Mouse (Mus musculus): ENCODE data around the gene 9130008F23Rik. TPM values are rescaled to one million over a fixed set of nuclear protein-coding genes. Genes with fewer than 3 reads are reported as not detected.

The 9130008F23Rik gene
- total and polyA plus RNA-seq, 3 experiments = 0.29 to 0.71 TPM; not detected in 1

- no peaks in the 10 kb centered on the region for H3K4me1 ChIP-seq (ENCODE audit: insufficient read depth, low read depth, low read length)
- no peaks in the 10 kb centered on the region for H3K9me3 ChIP-seq (replicated peaks)
- ATAC-seq (ENCODE audit: extremely low read depth, insufficient number of reproducible peaks, low FRiP score, poor library complexity, severe bottlenecking) = no peak
- DNase-seq (ENCODE audit: low spot score) = no peak
- H3K36me3 ChIP-seq (replicated peaks) = no peaks in the 10 kb centered on the region
- no peaks in the 10 kb centered on the region for H3K27me3 ChIP-seq (ENCODE audit: insufficient read depth, low read length)
- no peak overlapping the region for H3K4me3 ChIP-seq (ENCODE audit: low read depth, low read length)
- TF ChIP-seq CTCF (IDR thresholded peaks at IDR 0.05; ENCODE audit: low read depth, low read length) (no peak), GATA1 (IDR thresholded peaks at IDR 0.05; ENCODE audit: borderline replicate concordance, low read length) (no peak), GATA2 (IDR thresholded peaks at IDR 0.05; ENCODE audit: borderline replicate concordance, low read depth, low read length) (no peak), TAL1 (conservative IDR thresholded peaks at IDR 0.05; ENCODE audit: low read depth, low read length) (no peak), POLR2AphosphoS5 (IDR thresholded peaks at IDR 0.05; ENCODE audit: insufficient replicate concordance, low read depth, low read length) (no peak)
Measured at GRCm38 (mm10) chr17:40855065-40855464, 25.3 kb downstream of the 9130008F23Rik start.

- no peaks in the 10 kb centered on the region for H3K9me3 ChIP-seq (replicated peaks)
- no peaks in the 10 kb centered on the region for H3K27me3 ChIP-seq (ENCODE audit: insufficient read depth, low read length)
- H3K4me3 ChIP-seq (ENCODE audit: low read depth, low read length) = no peak overlapping the region
- 0 out of 2 replicates have a peak, but pooled peaks have one; percentile 29 for ATAC-seq (ENCODE audit: extremely low read depth, insufficient number of reproducible peaks, low FRiP score, poor library complexity, severe bottlenecking)
- peaks cover 16% of the 10 kb centered on the region; the same call in 1 of the 2 replicates for H3K4me1 ChIP-seq (ENCODE audit: insufficient read depth, low read depth, low read length)
- peaks cover 68% of the 10 kb centered on the region for H3K36me3 ChIP-seq (replicated peaks)
- TF ChIP-seq POLR2AphosphoS5 (IDR thresholded peaks at IDR 0.05; ENCODE audit: insufficient replicate concordance, low read depth, low read length) (no peak), GATA2 (IDR thresholded peaks at IDR 0.05; ENCODE audit: borderline replicate concordance, low read depth, low read length) (no peak), TAL1 (conservative IDR thresholded peaks at IDR 0.05; ENCODE audit: low read depth, low read length) (no peak), GATA1 (IDR thresholded peaks at IDR 0.05; ENCODE audit: borderline replicate concordance, low read length) (no peak), CTCF (IDR thresholded peaks at IDR 0.05; ENCODE audit: low read depth, low read length) (no peak)
- DNase-seq (ENCODE audit: low spot score) = no peak
Measured at GRCm38 (mm10) chr17:40837308-40837707, 43.1 kb downstream of the 9130008F23Rik start.

GRCm38 (mm10) chr17:40831870-40832269 is 48.5 kb downstream of the 9130008F23Rik start:
- TF ChIP-seq GATA2 (IDR thresholded peaks at IDR 0.05; ENCODE audit: borderline replicate concordance, low read depth, low read length) (no peak), TAL1 (conservative IDR thresholded peaks at IDR 0.05; ENCODE audit: low read depth, low read length) (no peak)
- no peak for ATAC-seq (ENCODE audit: extremely low read depth, insufficient number of reproducible peaks, low FRiP score, poor library complexity, severe bottlenecking)
- Histone ChIP-seq H3K36me3 (replicated peaks) (peaks cover 77% of the 10 kb centered on the region), H3K4me1 (ENCODE audit: insufficient read depth, low read depth, low read length) (peaks cover 7% of the 10 kb centered on the region; the same call in 1 of the 2 replicates), H3K9me3 (replicated peaks) (no peaks in the 10 kb centered on the region), H3K4me3 (ENCODE audit: low read depth, low read length) (no peak overlapping the region), H3K27me3 (ENCODE audit: insufficient read depth, low read length) (no peaks in the 10 kb centered on the region)
- DNase-seq (ENCODE audit: low spot score) = no peak

Other genes with a start within 250 kb of the 9130008F23Rik start
- gene Esp3, start 248.5 kb downstream of the 9130008F23Rik start, total RNA-seq (2014; fragmentation: Nextera tagmentation) = not detected in 2 replicates
- 0.11 TPM in 1 of 2 replicates, not detected in the other for gene Esp3, start 248.5 kb downstream of the 9130008F23Rik start, total RNA-seq (2017)
- gene Esp3, start 248.5 kb downstream of the 9130008F23Rik start, polyA plus RNA-seq (2012) = not detected in 2 replicates
- gene Esp1, start 153.4 kb downstream of the 9130008F23Rik start, total RNA-seq (2014; fragmentation: Nextera tagmentation) = not detected in 2 replicates
- not detected in 2 replicates for gene Esp1, start 153.4 kb downstream of the 9130008F23Rik start, total RNA-seq (2017)
- gene Esp1, start 153.4 kb downstream of the 9130008F23Rik start, polyA plus RNA-seq (2012) = not detected in 2 replicates
- gene Crisp2, start 73.6 kb downstream of the 9130008F23Rik start, total RNA-seq (2014; fragmentation: Nextera tagmentation) = 12.6 and 17.6 TPM in 2 replicates
- gene Crisp2, start 73.6 kb downstream of the 9130008F23Rik start, total RNA-seq (2017) = 6.9 and 7.1 TPM in 2 replicates
- 0.08 TPM in 1 of 2 replicates, not detected in the other for gene Crisp2, start 73.6 kb downstream of the 9130008F23Rik start, polyA plus RNA-seq (2012)
- 630 and 645 TPM in 2 replicates for gene Rhag, start 69.4 kb downstream of the 9130008F23Rik start, total RNA-seq (2014; fragmentation: Nextera tagmentation)
- gene Rhag, start 69.4 kb downstream of the 9130008F23Rik start, total RNA-seq (2017) = 110 and 118 TPM in 2 replicates
- gene Rhag, start 69.4 kb downstream of the 9130008F23Rik start, polyA plus RNA-seq (2012) = 9.5 and 12.7 TPM in 2 replicates
- gene Glyatl3, start 33.8 kb upstream of the 9130008F23Rik start, total RNA-seq (2014; fragmentation: Nextera tagmentation) = not detected in 2 replicates
- not detected in 2 replicates for gene Glyatl3, start 33.8 kb upstream of the 9130008F23Rik start, total RNA-seq (2017)
- not detected in 2 replicates for gene Glyatl3, start 33.8 kb upstream of the 9130008F23Rik start, polyA plus RNA-seq (2012)
- gene Mut, start 54.1 kb upstream of the 9130008F23Rik start, total RNA-seq (2014; fragmentation: Nextera tagmentation) = 35.3 and 36.7 TPM in 2 replicates
- gene Mut, start 54.1 kb upstream of the 9130008F23Rik start, total RNA-seq (2017) = 48.9 and 57.2 TPM in 2 replicates
- 2.4 and 3.7 TPM in 2 replicates for gene Mut, start 54.1 kb upstream of the 9130008F23Rik start, polyA plus RNA-seq (2012)
- 40.5 and 44.5 TPM in 2 replicates for gene Cenpq, start 54.5 kb upstream of the 9130008F23Rik start, total RNA-seq (2014; fragmentation: Nextera tagmentation)
- 57.3 and 67.1 TPM in 2 replicates for gene Cenpq, start 54.5 kb upstream of the 9130008F23Rik start, total RNA-seq (2017)
- 1.3 and 2.2 TPM in 2 replicates for gene Cenpq, start 54.5 kb upstream of the 9130008F23Rik start, polyA plus RNA-seq (2012)

All from G1E (cell line).